Comparison of ENCODE assay signal across 15 mouse cellular contexts in the genomic region with DNA sequence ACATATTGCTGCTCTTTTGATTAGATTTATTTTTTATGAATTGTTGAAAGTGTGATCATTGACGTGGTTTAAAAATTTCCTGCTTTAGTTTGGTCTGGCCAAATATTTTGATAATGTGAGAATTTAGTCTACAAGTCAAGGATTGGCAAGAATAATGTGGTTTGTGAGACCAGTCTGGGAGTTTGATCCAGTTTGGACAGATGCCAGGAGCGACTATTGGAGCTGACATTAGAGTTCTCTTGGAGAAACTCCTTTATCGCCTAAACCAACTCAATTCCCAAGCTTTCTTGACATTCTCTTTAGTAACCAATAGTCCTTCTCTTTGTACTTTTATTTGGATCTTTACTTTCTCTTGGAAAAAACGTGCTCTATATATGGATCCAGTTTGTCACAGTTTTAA.
DNase-seq lines count a peak whose midpoint lies in the region; ATAC-seq lines count a peak whose summit lies in the region.
"Had no signal": no experiment of that assay in that cellular context is flagged by ENCODE, and none has a peak within 500 bp of the region (broad histone marks: within the 10 kb centered on the region; RNA-seq: fewer than 3 reads in every experiment).

No protein-coding gene starts in this region.

- intact Hi-C loops in left cerebral cortex, postnatal 4 days (cut with DNase I) = no loop called here

- no peaks in the 10 kb centered on the region for H3K36me3 ChIP-seq in embryonic facial prominence, embryonic 14.5 days (ENCODE audit: control insufficient read depth, insufficient read depth, low read length)
- no peaks in the 10 kb centered on the region for H3K36me3 ChIP-seq in embryonic facial prominence, embryonic 10.5 days (replicated peaks)
- H3K36me3 ChIP-seq: embryonic facial prominence, embryonic 15.5 days; G1E; midbrain, embryonic 13.5 days had no signal

- ATAC-seq in embryonic facial prominence, embryonic 14.5 days (ENCODE audit: low read depth) = no peak
- ATAC-seq: forebrain, embryonic 16.5 days; midbrain, embryonic 13.5 days had no signal

- no peak overlapping the region for H3K27ac ChIP-seq in embryonic facial prominence, embryonic 14.5 days (replicated peaks; ENCODE audit: low read depth, low read length)
- no peak overlapping the region for H3K27ac ChIP-seq in embryonic facial prominence, embryonic 10.5 days (replicated peaks)
- H3K27ac ChIP-seq: embryonic facial prominence, embryonic 15.5 days; layer of hippocampus, adult 2 months; midbrain, embryonic 13.5 days had no signal

- no peak overlapping the region for H3K4me3 ChIP-seq in embryonic facial prominence, embryonic 14.5 days (ENCODE audit: low read depth, low read length)
- H3K4me3 ChIP-seq in embryonic facial prominence, embryonic 10.5 days = no peak overlapping the region
- H3K4me3 ChIP-seq: embryonic facial prominence, embryonic 15.5 days; layer of hippocampus, adult 2 months; midbrain, embryonic 13.5 days had no signal

- H3K4me2 ChIP-seq in embryonic facial prominence, embryonic 14.5 days (ENCODE audit: low read depth, low read length) = no peak overlapping the region
- H3K4me2 ChIP-seq: embryonic facial prominence, embryonic 15.5 days; midbrain, embryonic 13.5 days had no signal

- DNase-seq in embryonic facial prominence, embryonic 14.5 days (ENCODE audit: low spot score) = peak; percentile 61
- DNase-seq in embryonic facial prominence, embryonic 10.5 days (ENCODE audit: low spot score) = no peak
- DNase-seq in left cerebral cortex, postnatal 4 days = peak; percentile 9
- DNase-seq in left cerebral cortex, adult 11 months (ENCODE audit: low spot score) = no peak
- DNase-seq in gastrocnemius, postnatal 10 days = peak; percentile 7
- peak; percentile 33 for DNase-seq in lung, postnatal 25 days (ENCODE audit: low spot score)
- DNase-seq in thymus, postnatal 0 days (ENCODE audit: low spot score) = no peak
- DNase-seq: cerebellum, postnatal 36 days; kidney, adult 11 months; thymus, adult 18-20 months had no signal

- H3K9ac ChIP-seq in embryonic facial prominence, embryonic 14.5 days (ENCODE audit: low read depth, low read length) = no peak overlapping the region
- H3K9ac ChIP-seq: embryonic facial prominence, embryonic 15.5 days; midbrain, embryonic 13.5 days had no signal

- WGBS in embryonic facial prominence, embryonic 14.5 days = 53% methylated on average over 4 of the region's 4 CpGs
- WGBS in embryonic facial prominence, embryonic 10.5 days = 80% methylated on average over 4 of the region's 4 CpGs

- H3K4me1 ChIP-seq in embryonic facial prominence, embryonic 14.5 days (ENCODE audit: control insufficient read depth, insufficient read depth, low read length) = no peaks in the 10 kb centered on the region
- no peaks in the 10 kb centered on the region for H3K4me1 ChIP-seq in embryonic facial prominence, embryonic 10.5 days
- H3K4me1 ChIP-seq: embryonic facial prominence, embryonic 15.5 days; midbrain, embryonic 13.5 days had no signal

- no peaks in the 10 kb centered on the region for H3K27me3 ChIP-seq in embryonic facial prominence, embryonic 14.5 days (replicated peaks; ENCODE audit: control insufficient read depth, insufficient read depth, low read length)
- no peaks in the 10 kb centered on the region for H3K27me3 ChIP-seq in embryonic facial prominence, embryonic 10.5 days (replicated peaks; ENCODE audit: low read depth, poor library complexity, severe bottlenecking)
- H3K27me3 ChIP-seq: embryonic facial prominence, embryonic 15.5 days; midbrain, embryonic 13.5 days had no signal

- no peaks in the 10 kb centered on the region for H3K9me3 ChIP-seq in embryonic facial prominence, embryonic 14.5 days (ENCODE audit: control insufficient read depth, low read length)
- no peaks in the 10 kb centered on the region for H3K9me3 ChIP-seq in embryonic facial prominence, embryonic 10.5 days
- H3K9me3 ChIP-seq: embryonic facial prominence, embryonic 15.5 days; G1E; midbrain, embryonic 13.5 days had no signal

Comparison
In these comparisons a context has a peak if more than half of its experiments do, and no peak if none do; other contexts are left out.
1. DNase-seq: peak in embryonic facial prominence, embryonic 14.5 days (single experiment), left cerebral cortex, postnatal 4 days (single experiment), gastrocnemius, postnatal 10 days (single experiment) and lung, postnatal 25 days (single experiment); none in embryonic facial prominence, embryonic 10.5 days (single experiment), left cerebral cortex, adult 11 months (single experiment) and thymus, postnatal 0 days (single experiment).